Mouse (Mus musculus): ENCODE results near the gene Mast4. TPM values are rescaled to one million over a fixed set of nuclear protein-coding genes. Genes with fewer than 3 reads are reported as not detected.

The Mast4 gene
- polyA plus RNA-seq, 1 experiment from 2014 or later = 45.4 TPM

DNA sequence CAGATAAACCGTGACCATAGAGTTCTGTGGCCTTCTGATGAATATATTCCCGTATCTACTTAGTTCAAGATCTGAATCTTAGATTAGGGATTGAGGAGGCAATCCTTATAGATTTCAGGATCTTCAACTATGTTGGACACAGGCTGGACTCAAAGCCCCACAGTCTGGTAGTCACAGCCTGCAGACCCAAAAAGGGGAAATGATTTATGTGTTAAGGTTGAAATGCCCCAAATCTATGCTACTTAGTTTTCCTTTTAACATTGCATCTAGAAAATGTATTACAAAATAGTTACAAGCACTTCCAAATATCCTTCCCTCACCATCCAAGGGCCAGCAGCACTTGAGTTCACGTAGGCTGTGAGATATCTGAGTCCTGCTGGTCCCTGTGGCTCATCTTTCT lies 633.6 kb downstream of the Mast4 start:
- Histone ChIP-seq H3K9me3 (replicated peaks; ENCODE audit: control insufficient read depth, low read length) (no peaks in the 10 kb centered on the region), H3K4me2 (no peak overlapping the region), H3K36me3 (ENCODE audit: control insufficient read depth, insufficient read depth, low read length) (no peaks in the 10 kb centered on the region), H3K9ac (ENCODE audit: low read depth, low read length) (no peak overlapping the region), H3K4me3 (ENCODE audit: low read depth, low read length) (no peak overlapping the region), H3K27me3 (ENCODE audit: control insufficient read depth, insufficient read depth, low read length) (no peaks in the 10 kb centered on the region), H3K27ac (ENCODE audit: low read depth, low read length) (no peak overlapping the region), H3K4me1 (ENCODE audit: control insufficient read depth, insufficient read depth, low read length) (0 out of 2 replicates have a peak, but pooled peaks cover 5% of the 10 kb centered on the region)
- ATAC-seq (replicated peaks; ENCODE audit: insufficient number of reproducible peaks, low FRiP score, low TSS enrichment) = no peak
- 78% methylated on average over 3 of the region's 3 CpGs for WGBS (ENCODE audit: insufficient replicate concordance)

DNA sequence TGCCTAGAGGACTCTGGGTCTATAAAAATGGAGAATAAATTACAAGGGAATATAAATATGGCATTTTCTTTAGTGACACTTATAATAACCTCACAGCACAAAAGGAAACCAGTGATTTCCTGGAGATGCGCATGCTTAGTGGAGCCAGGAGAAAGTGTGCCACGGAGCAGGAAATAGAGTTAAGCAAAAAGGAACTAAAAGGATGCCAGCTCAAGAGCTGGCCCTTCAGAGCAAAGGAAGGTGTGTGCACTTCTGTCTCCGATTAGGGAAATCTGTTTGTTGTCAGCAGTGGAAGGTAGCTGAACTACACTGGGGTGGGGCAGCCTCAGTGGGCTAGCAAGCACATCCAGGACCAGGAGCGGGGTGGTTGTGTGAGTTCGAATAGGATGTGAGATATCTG lies 634.1 kb downstream of the Mast4 start:
- Histone ChIP-seq H3K4me2 (no peak overlapping the region), H3K27me3 (ENCODE audit: control insufficient read depth, insufficient read depth, low read length) (no peaks in the 10 kb centered on the region), H3K4me3 (ENCODE audit: low read depth, low read length) (no peak overlapping the region), H3K9me3 (replicated peaks; ENCODE audit: control insufficient read depth, low read length) (no peaks in the 10 kb centered on the region), H3K9ac (ENCODE audit: low read depth, low read length) (no peak overlapping the region), H3K4me1 (ENCODE audit: control insufficient read depth, insufficient read depth, low read length) (0 out of 2 replicates have a peak, but pooled peaks cover 5% of the 10 kb centered on the region), H3K27ac (ENCODE audit: low read depth, low read length) (no peak overlapping the region), H3K36me3 (ENCODE audit: control insufficient read depth, insufficient read depth, low read length) (no peaks in the 10 kb centered on the region)
- ATAC-seq (replicated peaks; ENCODE audit: insufficient number of reproducible peaks, low FRiP score, low TSS enrichment) = no peak
- WGBS (ENCODE audit: insufficient replicate concordance) = 80% methylated on average over 5 of the region's 5 CpGs

DNA sequence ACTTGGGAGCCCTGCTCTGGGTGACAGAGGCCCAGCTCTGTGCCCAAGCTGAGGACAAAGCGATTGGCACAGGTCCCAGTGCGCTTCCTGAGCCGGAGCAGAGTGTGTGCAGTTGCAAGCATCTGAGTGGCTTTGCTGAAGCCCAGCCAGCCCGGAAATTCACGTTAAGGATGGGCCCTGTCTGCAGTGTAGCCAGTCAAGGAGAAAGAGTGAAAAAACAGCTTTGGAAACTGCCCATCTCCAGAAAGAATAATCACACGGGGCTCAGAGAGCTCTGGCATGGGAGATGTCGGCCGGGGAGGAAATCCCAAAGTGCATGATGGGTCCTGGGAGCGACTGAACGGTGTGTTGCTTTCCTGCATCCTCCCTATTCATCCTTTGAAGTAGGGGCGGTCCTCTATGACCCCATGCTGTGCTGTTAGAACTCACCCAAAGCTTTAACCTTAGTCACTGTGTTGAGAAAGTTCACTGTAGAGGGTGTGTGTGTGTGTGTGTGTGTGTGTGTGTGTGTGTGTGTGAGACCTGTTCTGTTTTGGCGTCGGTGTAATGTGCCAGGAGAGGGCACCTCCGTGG lies 635.5 kb downstream of the Mast4 start:
- WGBS (ENCODE audit: insufficient replicate concordance) = 38% methylated on average over 14 of the region's 14 CpGs
- H3K9me3 ChIP-seq (replicated peaks; ENCODE audit: control insufficient read depth, low read length) = no peaks in the 10 kb centered on the region
- H3K4me1 ChIP-seq (ENCODE audit: control insufficient read depth, insufficient read depth, low read length) = 0 out of 2 replicates have a peak, but pooled peaks cover 5% of the 10 kb centered on the region
- H3K27ac ChIP-seq (ENCODE audit: low read depth, low read length) = peak overlapping the region; percentile 73
- H3K27me3 ChIP-seq (ENCODE audit: control insufficient read depth, insufficient read depth, low read length) = no peaks in the 10 kb centered on the region
- ATAC-seq (replicated peaks; ENCODE audit: insufficient number of reproducible peaks, low FRiP score, low TSS enrichment) = peak; percentile 52; the same call in 1 of the 2 replicates
- no peak overlapping the region for H3K4me3 ChIP-seq (ENCODE audit: low read depth, low read length)
- peak overlapping the region; percentile 49 for H3K9ac ChIP-seq (ENCODE audit: low read depth, low read length)
- peak overlapping the region; percentile 54 for H3K4me2 ChIP-seq
- no peaks in the 10 kb centered on the region for H3K36me3 ChIP-seq (ENCODE audit: control insufficient read depth, insufficient read depth, low read length)

DNA sequence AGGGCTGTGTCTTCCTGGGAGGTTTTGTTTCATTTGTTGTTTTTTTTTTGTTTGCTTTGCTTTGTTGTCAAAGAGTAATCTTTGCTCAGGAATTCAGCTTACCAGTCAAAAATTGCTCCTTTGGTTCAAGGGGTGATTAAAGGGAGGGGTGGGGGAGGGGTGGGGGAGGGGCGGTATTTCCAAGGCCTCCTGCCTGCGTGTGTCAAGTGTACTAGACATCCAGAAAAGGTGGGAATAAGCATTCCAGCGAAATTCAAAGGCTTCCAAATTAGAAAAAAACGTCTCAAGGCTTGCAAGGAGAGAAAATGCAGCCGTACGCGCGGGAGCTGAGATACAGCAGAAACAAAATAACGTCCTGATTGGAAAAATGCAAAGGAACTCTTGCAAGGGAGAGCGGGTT lies 636.0 kb downstream of the Mast4 start:
- Histone ChIP-seq H3K9ac (ENCODE audit: low read depth, low read length) (peak overlapping the region; percentile 49), H3K27me3 (ENCODE audit: control insufficient read depth, insufficient read depth, low read length) (no peaks in the 10 kb centered on the region), H3K36me3 (ENCODE audit: control insufficient read depth, insufficient read depth, low read length) (no peaks in the 10 kb centered on the region), H3K4me3 (ENCODE audit: low read depth, low read length) (no peak overlapping the region), H3K27ac (ENCODE audit: low read depth, low read length) (peak overlapping the region; percentile 73), H3K4me1 (ENCODE audit: control insufficient read depth, insufficient read depth, low read length) (0 out of 2 replicates have a peak, but pooled peaks cover 5% of the 10 kb centered on the region), H3K4me2 (peak overlapping the region; percentile 54), H3K9me3 (replicated peaks; ENCODE audit: control insufficient read depth, low read length) (no peaks in the 10 kb centered on the region)
- 29% methylated on average over 10 of the region's 10 CpGs for WGBS (ENCODE audit: insufficient replicate concordance)
- ATAC-seq (replicated peaks; ENCODE audit: insufficient number of reproducible peaks, low FRiP score, low TSS enrichment) = no peak

DNA sequence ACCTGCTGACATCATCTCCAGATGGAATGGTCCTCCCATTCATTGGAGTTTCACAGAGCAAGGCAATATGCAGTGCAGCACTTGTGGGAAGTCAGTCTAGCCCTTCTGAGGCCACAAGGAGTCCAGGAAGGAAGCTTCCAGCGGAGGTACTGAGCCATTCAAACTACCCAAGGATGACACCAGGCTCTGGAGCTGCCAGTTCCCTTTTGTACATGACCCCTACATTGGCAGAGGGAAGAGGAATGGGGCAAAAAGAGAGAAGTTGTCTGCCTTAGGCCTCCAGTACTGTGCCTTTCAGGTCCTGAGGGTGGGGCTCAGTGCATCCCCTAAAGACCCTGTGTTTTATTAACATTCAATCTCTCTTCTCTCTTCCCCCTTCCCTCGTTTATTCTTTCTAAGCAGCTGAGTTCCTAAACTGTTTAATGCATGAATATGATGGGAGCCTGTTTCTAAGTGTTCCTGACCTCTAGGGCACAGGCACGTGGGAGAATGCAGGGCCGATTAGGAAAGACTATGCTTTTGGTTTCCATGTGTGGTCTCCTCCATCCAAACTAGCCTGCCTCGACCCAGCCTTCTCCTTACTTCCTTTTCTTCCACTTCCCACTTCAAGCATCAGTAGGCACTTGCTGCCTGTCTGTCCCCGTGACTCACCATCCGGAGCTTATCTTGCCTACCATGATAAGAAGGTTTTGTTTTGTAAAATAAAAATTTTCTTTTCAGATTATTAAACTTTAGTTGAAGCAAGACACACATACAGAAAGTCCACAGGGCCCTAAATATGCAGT lies 639.0 kb downstream of the Mast4 start:
- no peaks in the 10 kb centered on the region for H3K9me3 ChIP-seq (replicated peaks; ENCODE audit: control insufficient read depth, low read length)
- ATAC-seq (replicated peaks; ENCODE audit: insufficient number of reproducible peaks, low FRiP score, low TSS enrichment) = no peak
- no peaks in the 10 kb centered on the region for H3K36me3 ChIP-seq (ENCODE audit: control insufficient read depth, insufficient read depth, low read length)
- no peak overlapping the region for H3K4me2 ChIP-seq
- H3K4me1 ChIP-seq (ENCODE audit: control insufficient read depth, insufficient read depth, low read length) = 0 out of 2 replicates have a peak, but pooled peaks cover 5% of the 10 kb centered on the region
- H3K9ac ChIP-seq (ENCODE audit: low read depth, low read length) = no peak overlapping the region
- WGBS (ENCODE audit: insufficient replicate concordance) = 62% methylated on average over 7 of the region's 7 CpGs
- no peak overlapping the region for H3K27ac ChIP-seq (ENCODE audit: low read depth, low read length)
- H3K4me3 ChIP-seq (ENCODE audit: low read depth, low read length) = no peak overlapping the region
- H3K27me3 ChIP-seq (ENCODE audit: control insufficient read depth, insufficient read depth, low read length) = no peaks in the 10 kb centered on the region

DNA sequence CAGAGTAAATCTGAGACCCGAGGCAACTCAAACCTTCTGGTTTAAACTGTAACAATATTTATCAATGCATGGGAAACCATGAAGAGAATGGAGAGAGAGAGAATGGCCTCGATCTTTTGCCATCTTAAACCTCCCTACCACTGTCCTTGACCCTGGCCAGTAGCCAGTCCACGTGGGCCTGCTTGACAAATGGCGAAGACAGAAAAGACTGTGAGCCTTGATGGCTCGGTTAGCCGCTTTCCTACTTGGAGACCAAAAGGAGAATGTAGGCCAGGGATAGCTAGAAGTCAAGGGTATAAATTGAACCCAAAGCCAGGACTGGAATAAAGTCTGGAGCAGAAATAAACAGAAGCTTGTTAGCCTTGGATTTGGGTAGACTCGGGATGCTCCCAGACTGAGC lies 640.1 kb downstream of the Mast4 start:
- Histone ChIP-seq H3K36me3 (ENCODE audit: control insufficient read depth, insufficient read depth, low read length) (no peaks in the 10 kb centered on the region), H3K4me1 (ENCODE audit: control insufficient read depth, insufficient read depth, low read length) (0 out of 2 replicates have a peak, but pooled peaks cover 5% of the 10 kb centered on the region), H3K4me2 (no peak overlapping the region), H3K9ac (ENCODE audit: low read depth, low read length) (no peak overlapping the region), H3K27me3 (ENCODE audit: control insufficient read depth, insufficient read depth, low read length) (no peaks in the 10 kb centered on the region), H3K27ac (ENCODE audit: low read depth, low read length) (no peak overlapping the region), H3K4me3 (ENCODE audit: low read depth, low read length) (no peak overlapping the region), H3K9me3 (replicated peaks; ENCODE audit: control insufficient read depth, low read length) (no peaks in the 10 kb centered on the region)
- WGBS (ENCODE audit: insufficient replicate concordance) = 84% methylated on average over 7 of the region's 7 CpGs
- no peak for ATAC-seq (replicated peaks; ENCODE audit: insufficient number of reproducible peaks, low FRiP score, low TSS enrichment)

DNA sequence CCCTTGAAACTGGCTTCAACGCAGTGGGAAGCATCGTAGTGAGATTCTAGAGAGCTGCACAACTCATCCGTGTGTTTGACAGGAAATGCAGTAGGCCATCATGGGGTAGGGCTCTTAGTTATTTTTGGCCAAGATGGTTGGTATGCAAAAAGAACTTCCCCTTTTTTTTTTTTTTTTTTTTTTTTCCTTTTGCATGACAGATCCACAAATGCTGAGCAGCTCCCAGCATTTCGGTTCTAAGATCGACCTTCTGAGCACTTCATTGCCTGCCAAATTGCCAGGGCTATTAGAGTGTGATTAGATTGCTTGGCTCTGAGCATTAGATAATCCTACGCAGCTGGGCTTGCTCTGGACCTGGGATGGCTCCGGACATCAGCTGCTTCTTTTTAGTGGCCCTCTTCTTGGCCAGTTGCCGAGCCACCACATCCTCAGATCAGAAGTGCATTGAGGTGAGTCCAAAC lies 640.9 kb downstream of the Mast4 start, which contains the start of gene Cd180:
Cd180 (plus strand) TSS at position 218 of the 461 bp plus-strand sequence.
- ATAC-seq (replicated peaks; ENCODE audit: insufficient number of reproducible peaks, low FRiP score, low TSS enrichment) = no peak
- Histone ChIP-seq H3K4me1 (ENCODE audit: control insufficient read depth, insufficient read depth, low read length) (0 out of 2 replicates have a peak, but pooled peaks cover 3% of the 10 kb centered on the region), H3K4me2 (no peak within 1 kb of the TSS), H3K36me3 (ENCODE audit: control insufficient read depth, insufficient read depth, low read length) (no peaks in the 10 kb centered on the region), H3K4me3 (ENCODE audit: low read depth, low read length) (no peak within 1 kb of the TSS), H3K27ac (ENCODE audit: low read depth, low read length) (no peak within 1 kb of the TSS), H3K9ac (ENCODE audit: low read depth, low read length) (no peak within 1 kb of the TSS), H3K27me3 (ENCODE audit: control insufficient read depth, insufficient read depth, low read length) (no peaks in the 10 kb centered on the region), H3K9me3 (replicated peaks; ENCODE audit: control insufficient read depth, low read length) (no peaks in the 10 kb centered on the region)
- WGBS (ENCODE audit: insufficient replicate concordance) = 70% methylated on average over 8 of the region's 8 CpGs

DNA sequence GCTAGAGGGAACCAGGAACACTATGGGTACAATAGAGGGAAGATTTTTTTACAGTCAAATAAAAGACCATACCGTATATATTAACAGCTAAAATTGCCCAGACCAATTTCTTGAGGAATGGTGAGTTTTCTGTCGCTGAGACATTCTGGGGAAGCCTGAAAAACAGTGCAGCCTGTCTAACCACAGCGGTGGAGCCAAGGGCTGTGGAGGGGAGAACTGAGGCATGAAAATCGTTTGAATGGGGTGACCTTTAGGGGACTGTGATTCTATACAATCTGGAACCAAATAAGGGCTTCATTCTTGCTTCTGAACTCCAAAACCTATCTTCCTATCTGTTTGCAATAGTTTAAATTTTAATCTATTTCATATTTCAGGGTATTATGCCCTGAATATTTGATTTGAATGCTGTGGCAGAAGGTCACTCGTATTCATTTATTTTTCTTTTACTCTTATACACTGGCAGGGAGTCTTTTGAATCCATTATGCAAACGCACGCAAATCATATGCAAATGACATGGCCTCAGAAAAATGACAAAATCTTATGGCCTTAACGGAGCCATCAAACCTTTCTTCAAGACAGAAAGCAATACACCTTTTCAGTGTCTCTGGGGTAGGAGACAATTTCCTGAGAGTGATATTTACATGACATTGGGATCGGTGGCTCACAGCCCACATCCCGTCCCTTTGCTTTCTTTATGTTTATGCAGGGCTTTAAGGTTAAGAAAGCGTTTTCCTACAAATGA lies 642.7 kb downstream of the Mast4 start:
- no peak for ATAC-seq (replicated peaks; ENCODE audit: insufficient number of reproducible peaks, low FRiP score, low TSS enrichment)
- H3K4me1 ChIP-seq (ENCODE audit: control insufficient read depth, insufficient read depth, low read length) = no peaks in the 10 kb centered on the region
- H3K27ac ChIP-seq (ENCODE audit: low read depth, low read length) = no peak overlapping the region
- no peak overlapping the region for H3K9ac ChIP-seq (ENCODE audit: low read depth, low read length)
- H3K27me3 ChIP-seq (ENCODE audit: control insufficient read depth, insufficient read depth, low read length) = no peaks in the 10 kb centered on the region
- no peak overlapping the region for H3K4me2 ChIP-seq
- no peaks in the 10 kb centered on the region for H3K36me3 ChIP-seq (ENCODE audit: control insufficient read depth, insufficient read depth, low read length)
- no peaks in the 10 kb centered on the region for H3K9me3 ChIP-seq (replicated peaks; ENCODE audit: control insufficient read depth, low read length)
- no peak overlapping the region for H3K4me3 ChIP-seq (ENCODE audit: low read depth, low read length)
- WGBS (ENCODE audit: insufficient replicate concordance) = 77% methylated on average over 11 of the region's 11 CpGs
